Mouse (Mus musculus) forebrain, embryonic 16.5 days (tissue): ENCODE measurements around the gene Col28a1. TPM values are rescaled to one million over a fixed set of nuclear protein-coding genes. Genes with fewer than 3 reads are reported as not detected.

Source experiments
- ATAC-seq: fragments of 200-750 bp; cut with Nextera tagmentation; 2 replicates; pipeline ENCODE4 v1.8.0; 2017; ENCODE audit warnings: mild to moderate bottlenecking, moderate library complexity
- H3K27ac ChIP-seq: fragments of 300-500 bp; sonication (generic); 2 replicates; pipeline ENCODE4 v1.5.1; 2014; ENCODE audit warnings: low read length, control low read depth
- H3K27me3 ChIP-seq: fragments of 300-500 bp; sonication (generic); replicated peaks from 2 replicates; pipeline ENCODE4 v1.6.1; 2014; ENCODE audit warnings: low read length; ENCODE audit not compliant: control insufficient read depth, insufficient read depth
- H3K36me3 ChIP-seq: fragments of 300-500 bp; sonication (generic); 2 replicates; pipeline ENCODE4 v1.6.1; 2014; ENCODE audit not compliant: control insufficient read depth, insufficient read depth
- H3K4me1 ChIP-seq: fragments of 300-500 bp; sonication (generic); replicated peaks from 2 replicates; pipeline ENCODE4 v1.6.1; 2014; ENCODE audit warnings: low read length; ENCODE audit not compliant: control insufficient read depth, insufficient read depth
- H3K4me2 ChIP-seq: fragments of 300-500 bp; sonication (generic); 2 replicates; pipeline ENCODE4 v1.6.1; 2014; ENCODE audit warnings: mild to moderate bottlenecking, low read length, control low read depth
- H3K4me3 ChIP-seq: fragments of 300-500 bp; sonication (generic); replicated peaks from 2 replicates; pipeline ENCODE4 v1.5.1; 2014; ENCODE audit warnings: mild to moderate bottlenecking, low read length, control low read depth
- H3K9ac ChIP-seq: fragments of 300-500 bp; sonication (generic); replicated peaks from 2 replicates; pipeline ENCODE4 v1.6.1; 2014; ENCODE audit warnings: low read depth, low read length, control low read depth
- H3K9me3 ChIP-seq: fragments of 300-500 bp; sonication (generic); 2 replicates; pipeline ENCODE4 v1.6.1; 2016; ENCODE audit warnings: low read length; ENCODE audit not compliant: control insufficient read depth
- WGBS: fragments of 180-500 bp; shearing (Covaris S2); extraction: QIAGEN DNeasy Blood & Tissue Kit; methylation state at CpG from one replicate; pipeline ENCODE4 v1.1.7; 2014; 5-methylcytosine and 5-hydroxymethylcytosine counted together
- polyA plus RNA-seq: library from polyadenylated mRNA; unstranded; fragments of >200 nt; fragmentation: Nextera tagmentation; extraction: Ambion mirVana; gene quantifications from 2 replicates; pipeline ENCODE4 v1.2.1, GENCODE M21; 2015

The Col28a1 gene
- polyA plus RNA-seq, 1 experiment from 2014 or later = 0.79 TPM

- H3K4me1 ChIP-seq = no peaks in the 10 kb centered on the region
- 73% methylated on average over 7 of the region's 7 CpGs for WGBS
- H3K27ac ChIP-seq = no peak overlapping the region
- H3K9ac ChIP-seq = no peak overlapping the region
- no peak overlapping the region for H3K4me2 ChIP-seq
- no peaks in the 10 kb centered on the region for H3K27me3 ChIP-seq
- no peaks in the 10 kb centered on the region for H3K36me3 ChIP-seq
- no peaks in the 10 kb centered on the region for H3K9me3 ChIP-seq
- no peak for ATAC-seq
- no peak overlapping the region for H3K4me3 ChIP-seq
Measured at GRCm38 (mm10) chr6:8130149-8130548, 62.3 kb downstream of the Col28a1 start.

GRCm38 (mm10) chr6:8128164-8128563 is 64.3 kb downstream of the Col28a1 start:
- no peak overlapping the region for H3K4me3 ChIP-seq
- H3K4me2 ChIP-seq = no peak overlapping the region
- H3K4me1 ChIP-seq = no peaks in the 10 kb centered on the region
- H3K36me3 ChIP-seq = no peaks in the 10 kb centered on the region
- H3K27ac ChIP-seq = no peak overlapping the region
- H3K27me3 ChIP-seq = no peaks in the 10 kb centered on the region
- WGBS = 91% methylated on average over 1 of the region's 1 CpGs
- H3K9me3 ChIP-seq = no peaks in the 10 kb centered on the region
- ATAC-seq = no peak
- no peak overlapping the region for H3K9ac ChIP-seq

DNA sequence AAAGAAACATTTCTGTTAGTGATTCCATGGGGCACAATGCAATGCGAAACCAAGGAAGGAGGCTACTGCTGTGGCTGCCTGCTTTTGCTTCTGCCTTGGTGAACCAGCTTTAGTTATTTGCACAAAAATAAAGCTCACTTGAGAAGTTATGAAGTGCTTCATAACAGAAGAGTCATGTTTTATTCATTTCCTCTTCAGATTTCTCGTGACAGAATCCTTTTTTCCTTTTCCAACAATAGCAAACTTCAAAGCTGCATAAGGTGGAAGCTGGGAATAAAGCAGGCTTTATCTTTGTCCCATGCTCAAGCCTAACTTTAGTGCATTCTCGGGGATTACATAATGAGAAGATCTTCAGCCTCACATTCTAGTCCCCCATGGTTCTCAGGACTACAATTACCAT is 65.9 kb downstream of the Col28a1 start:
- no peaks in the 10 kb centered on the region for H3K9me3 ChIP-seq
- no peak overlapping the region for H3K9ac ChIP-seq
- no peak overlapping the region for H3K4me2 ChIP-seq
- no peaks in the 10 kb centered on the region for H3K27me3 ChIP-seq
- ATAC-seq = no peak
- no peaks in the 10 kb centered on the region for H3K4me1 ChIP-seq
- 37% methylated on average over 3 of the region's 3 CpGs for WGBS
- no peak overlapping the region for H3K27ac ChIP-seq
- no peak overlapping the region for H3K4me3 ChIP-seq
- H3K36me3 ChIP-seq = no peaks in the 10 kb centered on the region

DNA sequence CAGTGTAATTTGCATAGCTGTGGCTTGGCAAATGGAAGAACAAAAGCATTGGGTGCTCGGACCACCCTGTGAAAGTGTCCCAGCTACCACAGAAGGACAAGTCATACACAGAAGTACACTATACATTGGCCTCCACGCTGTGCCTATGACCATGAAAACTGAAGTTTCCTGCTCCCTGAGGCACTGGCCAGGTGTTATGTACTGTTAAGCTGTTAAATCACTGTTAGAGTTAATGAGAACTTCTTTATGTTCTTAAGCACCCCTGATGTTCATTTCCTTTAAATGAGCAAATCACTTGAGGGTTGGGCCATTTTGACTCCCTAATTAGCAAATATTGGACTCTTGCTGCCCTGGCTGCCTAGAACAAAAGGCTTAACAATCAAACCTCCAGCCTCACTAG is 73.3 kb downstream of the Col28a1 start:
- Histone ChIP-seq H3K4me1 (no peaks in the 10 kb centered on the region), H3K36me3 (no peaks in the 10 kb centered on the region), H3K4me3 (no peak overlapping the region), H3K27me3 (no peaks in the 10 kb centered on the region), H3K27ac (no peak overlapping the region), H3K9me3 (no peaks in the 10 kb centered on the region), H3K4me2 (no peak overlapping the region), H3K9ac (no peak overlapping the region)
- WGBS = 45% methylated on average over 2 of the region's 2 CpGs
- no peak for ATAC-seq

DNA sequence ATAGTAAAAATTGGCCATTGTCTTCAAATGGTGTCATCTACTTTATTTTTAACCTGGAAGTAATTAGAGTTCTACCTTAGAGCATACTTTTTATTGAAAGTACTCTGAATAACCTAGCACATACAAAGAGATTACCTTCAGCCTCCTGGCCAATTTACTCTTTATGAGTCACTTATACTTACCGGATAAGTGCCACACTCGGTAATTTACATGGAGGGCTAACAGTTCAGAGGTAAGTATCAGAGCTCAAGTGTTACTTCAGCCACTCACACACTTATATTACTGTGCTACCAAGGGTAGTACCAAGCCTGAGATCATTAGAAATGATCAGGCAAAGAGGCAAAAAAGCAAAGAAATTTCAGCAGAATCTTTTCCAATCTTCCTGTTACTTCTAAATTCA is 73.8 kb downstream of the Col28a1 start:
- Histone ChIP-seq H3K36me3 (no peaks in the 10 kb centered on the region), H3K9me3 (no peaks in the 10 kb centered on the region), H3K4me3 (no peak overlapping the region), H3K9ac (no peak overlapping the region), H3K27ac (no peak overlapping the region), H3K27me3 (no peaks in the 10 kb centered on the region), H3K4me2 (no peak overlapping the region), H3K4me1 (no peaks in the 10 kb centered on the region)
- ATAC-seq = no peak
- WGBS = 86% methylated on average over 2 of the region's 2 CpGs

GRCm38 (mm10) chr6:8105870-8106706 is 86.3 kb downstream of the Col28a1 start:
- H3K9me3 ChIP-seq = no peaks in the 10 kb centered on the region
- H3K27me3 ChIP-seq = no peaks in the 10 kb centered on the region
- WGBS = 57% methylated on average over 10 of the region's 10 CpGs
- no peak overlapping the region for H3K4me2 ChIP-seq
- no peaks in the 10 kb centered on the region for H3K4me1 ChIP-seq
- H3K36me3 ChIP-seq = no peaks in the 10 kb centered on the region
- H3K27ac ChIP-seq = no peak overlapping the region
- no peak overlapping the region for H3K4me3 ChIP-seq
- H3K9ac ChIP-seq = no peak overlapping the region
- peak; percentile 69 for ATAC-seq

- Histone ChIP-seq H3K9ac (no peak overlapping the region), H3K9me3 (no peaks in the 10 kb centered on the region), H3K27ac (no peak overlapping the region), H3K4me2 (no peak overlapping the region), H3K27me3 (no peaks in the 10 kb centered on the region), H3K4me1 (no peaks in the 10 kb centered on the region), H3K4me3 (no peak overlapping the region), H3K36me3 (no peaks in the 10 kb centered on the region)
- no peak for ATAC-seq
Measured at GRCm38 (mm10) chr6:8101224-8101623, 91.2 kb downstream of the Col28a1 start.

DNA sequence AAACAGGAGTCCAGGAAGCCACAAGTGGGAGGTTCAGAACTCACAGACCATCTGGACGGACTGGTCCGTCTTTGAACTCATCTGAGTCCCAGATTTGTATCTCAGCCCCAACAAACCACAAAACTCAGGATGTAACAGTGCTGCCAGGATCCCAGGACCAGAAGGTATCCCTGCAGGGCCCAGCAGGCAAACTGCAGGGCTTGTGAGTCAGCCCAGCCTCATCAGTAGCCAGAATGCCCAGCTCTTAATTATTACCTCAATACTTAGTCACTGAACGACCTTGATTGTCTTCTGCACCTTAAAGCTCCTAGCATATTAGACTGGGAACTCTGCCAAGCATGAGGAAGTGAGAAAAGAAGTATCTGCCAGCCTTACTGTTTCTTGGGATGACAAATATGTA is 96.6 kb downstream of the Col28a1 start:
- Histone ChIP-seq H3K4me3 (no peak overlapping the region), H3K27ac (no peak overlapping the region), H3K9ac (no peak overlapping the region), H3K36me3 (no peaks in the 10 kb centered on the region), H3K9me3 (no peaks in the 10 kb centered on the region), H3K4me1 (no peaks in the 10 kb centered on the region), H3K27me3 (no peaks in the 10 kb centered on the region), H3K4me2 (no peak overlapping the region)
- 64% methylated on average over 3 of the region's 3 CpGs for WGBS
- ATAC-seq = no peak

GRCm38 (mm10) chr6:8094160-8094953 is 98.1 kb downstream of the Col28a1 start:
- Histone ChIP-seq H3K9me3 (no peaks in the 10 kb centered on the region), H3K27ac (no peak overlapping the region), H3K4me2 (no peak overlapping the region), H3K4me1 (no peaks in the 10 kb centered on the region), H3K9ac (no peak overlapping the region), H3K36me3 (no peaks in the 10 kb centered on the region), H3K27me3 (no peaks in the 10 kb centered on the region), H3K4me3 (no peak overlapping the region)
- no peak for ATAC-seq
- 79% methylated on average over 8 of the region's 8 CpGs for WGBS
